Mouse (Mus musculus) G1E (cell line): ENCODE results near the gene Acap1. TPM values are rescaled to one million over a fixed set of nuclear protein-coding genes. Genes with fewer than 3 reads are reported as not detected.

ENCODE experiments used
- ATAC-seq: 2 replicates; pipeline ENCODE4 v1.8.0; 2016; ENCODE audit warnings: mild to moderate bottlenecking; ENCODE audit not compliant: insufficient number of reproducible peaks, poor library complexity, low FRiP score, severe bottlenecking; ENCODE audit errors: extremely low read depth
- DNase-seq: peaks from one replicate; pipeline ENCODE4 v3.0.0; 2012; ENCODE audit warnings: low spot score
- H3K27me3 ChIP-seq: 2 replicates; pipeline ENCODE4 v1.6.1; 2012; ENCODE audit warnings: mild to moderate bottlenecking, low read length, inconsistent platforms; ENCODE audit not compliant: insufficient read depth
- H3K36me3 ChIP-seq: replicated peaks from 2 replicates; pipeline ENCODE3; 2012; ENCODE audit warnings: mild to moderate bottlenecking, inconsistent platforms
- H3K4me1 ChIP-seq: 2 replicates; pipeline ENCODE4 v1.6.1; 2012; ENCODE audit warnings: low read depth, low read length, inconsistent platforms, mixed read lengths; ENCODE audit not compliant: insufficient read depth
- H3K4me3 ChIP-seq: 2 replicates; pipeline ENCODE4 v1.5.1; 2012; ENCODE audit warnings: low read depth, mild to moderate bottlenecking, inconsistent platforms, low read length, moderate library complexity, mixed read lengths
- H3K9me3 ChIP-seq: replicated peaks from 2 replicates; pipeline ENCODE4 v1.6.1; 2012; ENCODE audit warnings: inconsistent platforms
- CTCF ChIP-seq: IDR thresholded peaks from 2 replicates; pipeline ENCODE4 v1.5.1; 2012; ENCODE audit warnings: low read depth, low read length, inconsistent platforms, mixed read lengths
- GATA1 ChIP-seq: IDR thresholded peaks from 2 replicates; pipeline ENCODE4 v1.6.1; 2012; ENCODE audit warnings: borderline replicate concordance, low read length, inconsistent platforms, mixed read lengths
- GATA2 ChIP-seq: IDR thresholded peaks from 2 replicates; pipeline ENCODE4 v1.6.1; 2012; ENCODE audit warnings: low read depth, low read length, inconsistent platforms, borderline replicate concordance
- POLR2AphosphoS5 ChIP-seq: IDR thresholded peaks from 2 replicates; pipeline ENCODE4 v1.6.1; 2012; ENCODE audit warnings: low read depth, low read length, inconsistent platforms; ENCODE audit not compliant: insufficient replicate concordance
- TAL1 ChIP-seq: conservative IDR thresholded peaks from 2 replicates; pipeline ENCODE4 v1.6.1; 2012; ENCODE audit warnings: low read depth, low read length, inconsistent platforms, mixed read lengths
- polyA plus RNA-seq: library from polyadenylated mRNA; stranded (reverse); fragments of >175 nt; gene quantifications from 2 replicates; pipeline ENCODE4 v1.2.3, GENCODE M21; 2012
- total RNA-seq, 2 experiments: library from RNA; stranded (forward) in 1 of 2; stranded (reverse) in 1 of 2; fragments of 200-1000 nt in 1 of 2; fragments of >200 nt in 1 of 2; fragmentation: Nextera tagmentation in 1 of 2; gene quantifications; 2 replicates each; pipeline ENCODE4 v1.2.3; 2014 to 2017

Acap1 gene
- total and polyA plus RNA-seq, 3 experiments, result 98.7 to 216 (median 103) TPM

GRCm38 (mm10) chr11:69936714-69937347, 41.5 kb upstream of the Acap1 start:
- no peak overlapping the region for H3K4me3 ChIP-seq
- no peak for TF ChIP-seq CTCF
- TF ChIP-seq POLR2AphosphoS5, result no peak
- TF ChIP-seq GATA2, result no peak
- TF ChIP-seq GATA1, result no peak
- no peak for TF ChIP-seq TAL1
- H3K9me3 ChIP-seq, result peaks cover 12% of the 10 kb centered on the region
- H3K4me1 ChIP-seq, result peaks cover 27% of the 10 kb centered on the region
- DNase-seq, result no peak
- peaks cover 70% of the 10 kb centered on the region for H3K27me3 ChIP-seq
- no peaks in the 10 kb centered on the region for H3K36me3 ChIP-seq
- no peak for ATAC-seq

DNA sequence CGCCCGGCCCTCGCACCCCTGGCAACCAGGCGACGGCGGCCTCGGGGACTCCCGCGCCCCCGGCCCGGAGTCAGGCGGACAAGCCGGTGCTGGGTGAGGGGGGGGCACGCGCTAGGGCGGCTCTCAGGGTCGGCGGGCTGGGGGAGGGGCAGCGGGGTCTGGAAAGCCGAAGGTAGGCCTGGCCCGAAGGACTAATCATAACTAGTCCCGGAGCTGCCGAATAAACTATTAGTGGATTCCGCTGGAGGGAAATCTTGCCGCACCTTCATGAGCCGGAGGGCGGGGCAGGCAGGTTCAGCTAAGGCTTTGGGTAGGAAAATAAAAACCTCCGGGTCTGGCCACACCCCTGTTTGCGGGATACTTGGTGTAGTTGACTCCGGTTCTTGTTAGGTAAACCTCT, 40.8 kb upstream of the Acap1 start:
- TF ChIP-seq TAL1, result no peak
- no peak for TF ChIP-seq GATA1
- no peak for TF ChIP-seq GATA2
- no peak for TF ChIP-seq CTCF
- no peak for TF ChIP-seq POLR2AphosphoS5
- Histone ChIP-seq H3K4me1 (peaks cover 34% of the 10 kb centered on the region), H3K27me3 (peaks cover 67% of the 10 kb centered on the region), H3K36me3 (no peaks in the 10 kb centered on the region), H3K9me3 (peaks cover 12% of the 10 kb centered on the region), H3K4me3 (no peak overlapping the region)
- ATAC-seq, result no peak
- DNase-seq, result no peak

DNA sequence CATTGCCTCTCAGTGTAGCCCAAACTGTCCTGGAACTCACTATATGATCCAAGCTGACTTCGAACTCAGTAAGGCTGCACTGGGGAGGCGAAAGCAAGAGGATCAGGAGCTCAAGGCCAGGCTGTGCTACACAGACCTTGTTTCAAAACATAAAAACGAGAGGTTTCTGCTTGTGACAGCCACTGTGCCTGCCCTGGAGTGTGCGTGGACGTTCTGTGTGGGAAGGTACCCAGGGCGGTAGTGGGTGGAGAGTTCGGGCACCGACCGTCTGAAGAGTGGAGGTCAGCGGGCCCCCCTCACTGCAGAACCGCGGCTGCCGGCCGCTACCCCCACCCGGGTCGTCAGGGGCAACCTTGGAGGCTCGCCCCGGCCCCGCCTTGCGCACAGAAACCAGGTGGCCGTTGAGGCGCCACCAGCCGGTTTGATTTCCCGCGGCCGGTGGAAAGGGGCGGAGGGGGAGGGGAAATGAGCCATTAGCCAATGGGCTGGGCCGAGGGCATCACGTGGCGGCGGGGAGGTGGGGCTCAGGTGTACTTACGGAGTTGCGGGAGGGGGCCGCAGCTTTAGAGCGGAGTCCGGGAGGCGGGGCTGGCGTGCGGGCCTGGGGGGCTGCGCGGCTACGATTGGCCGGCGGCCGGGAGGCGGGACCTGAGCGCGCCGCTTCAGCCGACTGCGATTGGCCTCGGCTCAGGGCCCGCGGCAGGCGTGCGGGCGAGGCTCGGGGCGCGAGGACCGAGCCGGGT, 40.0 kb upstream of the Acap1 start, which contains the start of gene Ybx2:
Ybx2 (plus strand) TSS at position 660 of the 743 bp plus-strand sequence.
- DNase-seq, result no peak
- Histone ChIP-seq H3K4me3 (peak within 1 kb of the TSS; percentile 27; the same call in 1 of the 2 replicates), H3K36me3 (no peaks in the 10 kb centered on the region), H3K27me3 (peaks cover 60% of the 10 kb centered on the region), H3K9me3 (peaks cover 12% of the 10 kb centered on the region), H3K4me1 (peaks cover 38% of the 10 kb centered on the region)
- TF ChIP-seq CTCF (no peak), POLR2AphosphoS5 (no peak), GATA2 (no peak), TAL1 (no peak)
- ATAC-seq, result no peak

- ATAC-seq (no peak), DNase-seq (no peak)
- no peak for TF ChIP-seq CTCF
- no peak for TF ChIP-seq GATA1
- no peak for TF ChIP-seq GATA2
- no peak for TF ChIP-seq POLR2AphosphoS5
- TF ChIP-seq TAL1, result no peak
- H3K27me3 ChIP-seq, result peaks cover 54% of the 10 kb centered on the region
- H3K4me1 ChIP-seq, result peaks cover 44% of the 10 kb centered on the region
- no peak overlapping the region for H3K4me3 ChIP-seq
- peaks cover 14% of the 10 kb centered on the region for H3K9me3 ChIP-seq
- no peaks in the 10 kb centered on the region for H3K36me3 ChIP-seq
Measured at GRCm38 (mm10) chr11:69934681-69935080, 39.3 kb upstream of the Acap1 start.

DNA sequence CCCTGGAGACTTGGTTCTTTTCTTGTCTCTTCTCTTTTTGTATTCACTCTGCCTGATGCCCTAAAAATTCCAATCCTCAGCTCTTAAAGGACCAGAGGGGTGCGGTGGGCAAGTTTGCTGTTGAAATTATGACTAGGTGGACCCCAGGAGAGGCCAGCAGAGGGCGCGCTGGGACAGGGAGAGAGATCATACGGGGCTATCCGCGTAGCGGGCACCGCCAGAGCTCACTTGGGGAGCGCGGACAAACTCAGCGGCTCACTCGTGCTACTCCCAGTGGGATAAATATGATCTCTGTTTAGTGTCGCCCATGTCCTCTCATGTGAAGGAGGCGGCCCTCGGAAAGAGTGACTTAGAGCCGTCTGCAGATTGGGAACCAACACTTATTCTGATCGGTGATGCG, 38.8 kb upstream of the Acap1 start:
- Histone ChIP-seq H3K4me1 (peaks cover 50% of the 10 kb centered on the region), H3K27me3 (peaks cover 49% of the 10 kb centered on the region), H3K4me3 (no peak overlapping the region; the same call in 1 of the 2 replicates), H3K9me3 (peaks cover 14% of the 10 kb centered on the region), H3K36me3 (no peaks in the 10 kb centered on the region)
- peak; percentile 57 for DNase-seq
- TF ChIP-seq TAL1, result no peak
- TF ChIP-seq CTCF, result peak; percentile 35; the same call in 1 of the 2 replicates
- ATAC-seq, result no peak

GRCm38 (mm10) chr11:69933066-69933465, 37.7 kb upstream of the Acap1 start:
- ATAC-seq, result no peak
- Histone ChIP-seq H3K36me3 (no peaks in the 10 kb centered on the region), H3K9me3 (peaks cover 14% of the 10 kb centered on the region), H3K27me3 (peaks cover 38% of the 10 kb centered on the region), H3K4me3 (no peak overlapping the region), H3K4me1 (peaks cover 58% of the 10 kb centered on the region)
- no peak for DNase-seq
- TF ChIP-seq POLR2AphosphoS5 (no peak), CTCF (no peak), GATA2 (no peak), GATA1 (no peak), TAL1 (no peak)
